Mouse (Mus musculus) heart, postnatal 36 days (tissue): ENCODE results near the gene Nck2. TPM values are rescaled to one million over a fixed set of nuclear protein-coding genes. Genes with fewer than 3 reads are reported as not detected.

ENCODE experiments used
- DNase-seq, 2 experiments: peaks; one replicate each; pipeline ENCODE4 v3.0.0; 2021 to 2022
- intact Hi-C: fragments of 180-260 bp; cut with DNase I; formaldehyde crosslinking; loops from one replicate; pipeline ENCODE4 v1.15.1; 2025
- total RNA-seq, 2 experiments: library from RNA; stranded (reverse); gene quantifications; 2 replicates each; pipeline ENCODE4 v1.2.3; 2021

Gene Nck2
- total RNA-seq, 2 experiments from 2014 or later = 13.6 to 15.3 TPM

DNA sequence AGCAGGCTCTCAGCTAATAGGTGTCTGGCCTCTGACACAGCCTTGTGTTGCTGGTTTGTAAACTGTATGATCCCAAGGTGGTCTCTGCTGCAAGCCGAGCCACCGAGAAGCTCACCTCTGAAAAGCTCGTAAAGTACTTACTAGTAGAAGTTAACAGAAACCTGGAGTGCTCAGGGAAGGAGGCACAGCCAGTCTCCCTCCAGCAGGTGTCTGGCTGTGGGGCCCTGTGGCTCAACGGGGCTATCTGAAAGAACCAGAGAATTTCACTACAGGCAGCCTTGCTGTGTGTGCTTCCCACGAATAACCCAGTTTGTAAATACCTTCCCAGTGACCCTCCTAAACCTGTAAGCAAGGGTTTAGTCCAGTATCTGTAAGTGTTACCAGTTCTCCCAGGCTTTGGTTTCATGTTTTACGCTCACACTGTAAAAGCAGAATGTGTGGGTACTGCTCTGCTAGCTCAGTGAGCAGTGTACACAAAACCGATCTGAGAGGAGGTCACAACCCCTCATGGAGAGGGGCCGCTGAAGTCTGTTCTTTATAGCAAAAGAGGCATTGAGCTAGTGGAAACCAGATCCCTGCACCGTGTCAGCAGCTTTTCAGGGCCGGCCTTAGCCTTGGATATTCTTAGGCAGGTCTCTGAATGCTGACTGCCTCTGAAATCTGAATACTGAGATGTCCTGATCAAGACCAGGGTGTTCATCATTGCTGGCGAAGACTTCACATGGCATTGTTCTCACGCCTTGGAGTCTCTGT lies 111.0 kb downstream of the Nck2 start:
- intact Hi-C loops = no loop called here
- DNase-seq = no peak

DNA sequence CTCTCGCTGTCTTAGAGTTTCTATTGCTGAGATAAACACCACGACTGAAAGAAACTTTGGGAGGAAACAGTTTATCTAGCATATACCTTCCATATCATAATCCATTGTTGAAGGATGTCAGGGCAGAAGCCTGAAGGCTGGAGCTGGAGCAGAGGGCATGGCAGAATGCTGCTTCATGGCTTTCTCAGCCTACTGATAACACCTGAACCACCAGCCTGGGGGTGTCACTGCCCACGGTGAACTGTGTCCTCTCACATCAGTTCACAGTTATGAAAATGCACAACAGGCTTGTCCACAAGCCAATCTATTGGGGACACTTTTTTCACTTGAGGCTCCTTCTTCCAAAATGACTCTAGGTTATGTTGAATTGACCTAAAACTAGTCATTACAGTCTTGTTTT lies 114.0 kb downstream of the Nck2 start:
- intact Hi-C loops = no loop called here
- no peak for DNase-seq

DNA sequence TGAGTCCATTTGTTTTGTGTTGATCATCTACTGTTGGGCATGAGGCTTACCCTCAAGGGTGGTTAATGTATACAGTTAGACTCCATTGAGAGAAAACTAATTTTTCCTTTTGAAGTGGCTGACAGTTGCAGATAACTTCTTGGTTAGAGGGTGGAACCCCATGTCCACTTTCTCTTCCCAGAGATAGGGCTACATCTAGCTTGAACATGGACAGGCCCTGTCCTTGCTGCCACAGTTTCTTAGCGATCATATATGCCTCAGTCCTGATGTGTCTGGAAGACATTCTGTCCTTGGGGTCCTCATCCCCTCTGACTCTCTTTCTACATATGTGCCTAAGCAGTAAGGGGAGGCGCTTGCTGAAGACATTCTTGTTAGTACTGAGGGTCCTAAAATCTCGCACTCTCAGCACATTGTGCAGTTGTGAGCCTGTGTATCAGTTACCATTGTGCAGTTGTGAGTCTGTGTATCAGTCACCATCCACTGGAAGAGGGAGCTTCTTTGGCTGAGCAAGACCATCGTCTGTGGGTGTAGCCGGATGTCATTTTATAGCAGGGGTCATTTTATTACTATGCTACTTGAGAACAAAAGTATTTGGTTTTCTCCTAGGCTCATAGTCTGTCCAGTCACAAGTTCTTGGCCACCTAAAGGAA lies 114.8 kb downstream of the Nck2 start:
- intact Hi-C loops = no loop called here
- DNase-seq = no peak

DNA sequence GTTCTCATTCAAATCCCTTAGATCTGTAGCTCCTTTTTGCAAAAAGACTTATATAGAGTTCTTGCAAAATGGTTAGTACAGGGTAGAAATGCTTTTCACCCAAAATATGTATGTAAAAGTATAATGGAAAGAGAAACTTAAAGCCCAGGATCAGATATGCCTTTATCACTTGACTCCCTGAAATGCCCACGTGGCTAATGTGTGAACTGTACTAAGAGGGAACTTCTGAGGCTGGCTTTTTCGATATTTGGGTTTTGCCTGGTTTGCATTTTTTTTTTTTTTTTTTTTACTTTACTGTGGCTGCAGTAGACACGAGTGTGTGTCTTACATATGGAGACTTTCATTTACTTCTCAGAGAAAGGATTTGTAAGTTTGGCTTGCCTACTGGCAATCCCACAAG lies 116.7 kb downstream of the Nck2 start:
- intact Hi-C loops = no loop called here
- DNase-seq = no peak

DNA sequence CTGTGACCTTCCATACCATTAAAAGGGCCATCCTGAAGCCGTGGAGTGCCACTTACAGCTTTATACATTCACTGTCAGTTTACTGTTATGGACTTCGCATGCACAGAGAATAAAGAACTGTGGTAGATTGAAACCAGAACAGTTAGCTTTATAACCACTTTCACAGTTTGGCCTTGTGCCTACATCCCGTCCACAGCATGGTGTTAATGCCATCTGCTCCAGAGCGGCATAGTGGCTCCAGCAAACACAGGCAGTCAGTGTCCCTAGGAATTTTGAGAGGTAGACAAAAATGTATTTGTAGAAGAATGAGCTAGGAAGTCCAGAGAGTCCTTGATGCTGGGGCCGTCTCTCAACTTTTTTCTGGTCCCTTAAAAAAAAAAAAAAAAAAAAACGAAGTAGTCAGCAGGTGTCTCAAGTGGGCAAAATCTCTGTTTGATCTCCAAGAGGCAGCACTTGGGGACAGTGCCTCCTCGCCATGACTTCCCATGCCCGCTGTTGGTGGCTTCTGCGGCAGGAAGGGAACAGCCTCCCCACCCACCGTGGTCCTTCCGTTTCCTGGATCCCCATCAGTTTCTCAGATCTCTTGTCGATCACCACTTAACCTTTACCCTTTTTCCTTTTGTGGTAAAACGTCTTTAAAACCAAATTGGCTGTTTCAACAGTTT lies 117.8 kb downstream of the Nck2 start:
- intact Hi-C loops = no loop called here
- no peak for DNase-seq

DNA sequence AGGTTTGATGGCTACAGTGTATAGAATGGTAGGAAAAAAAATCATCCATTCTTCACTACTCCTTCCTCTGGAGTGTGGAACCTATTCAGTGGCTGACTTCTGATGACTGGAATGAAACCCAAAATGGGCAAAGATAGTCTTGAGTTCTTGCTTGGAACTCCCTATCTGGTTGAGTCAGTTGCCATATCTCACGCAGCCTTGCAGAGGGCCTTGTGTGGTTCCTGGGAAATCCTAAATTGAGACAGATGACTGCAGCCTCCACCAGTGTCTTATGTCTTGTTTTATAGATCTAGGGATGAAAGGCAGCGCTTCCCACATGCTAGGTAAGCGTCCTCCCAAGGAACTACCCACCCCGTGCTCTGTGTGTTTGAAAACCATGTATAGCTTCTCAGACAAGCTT lies 120.9 kb downstream of the Nck2 start:
- intact Hi-C loops = no loop called here
- DNase-seq = no peak

DNA sequence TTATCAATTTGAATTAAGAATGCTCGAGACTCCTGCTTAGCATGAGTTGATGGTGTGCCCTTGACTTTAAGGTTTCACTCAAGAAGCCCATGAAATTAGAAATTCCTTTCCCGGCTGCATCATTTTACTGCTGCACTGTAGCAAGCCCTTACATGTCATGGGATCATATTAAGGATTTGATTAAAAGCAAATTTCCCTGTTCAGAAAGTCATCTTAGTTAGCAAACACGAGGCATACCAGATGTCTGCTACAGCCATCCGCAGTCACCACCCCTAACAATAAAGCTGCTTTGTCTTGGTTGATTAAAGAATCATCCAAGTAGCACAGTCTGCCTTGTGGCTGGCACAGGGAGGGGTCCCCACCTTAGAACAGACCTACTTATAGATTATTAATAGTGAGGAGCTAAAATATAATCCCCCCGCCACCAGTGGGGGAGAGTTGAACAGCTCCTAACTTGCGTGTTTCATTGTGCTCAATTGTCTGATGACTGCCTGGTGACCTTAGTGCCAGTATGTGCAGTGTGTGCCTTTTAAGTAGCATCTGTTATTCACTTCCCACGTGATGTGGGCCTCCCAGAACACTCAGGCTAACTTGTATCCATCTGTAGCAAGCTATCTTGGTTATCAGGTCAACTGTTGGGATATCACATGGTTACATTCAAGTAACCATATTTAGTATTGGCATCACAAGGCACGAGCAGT lies 122.4 kb downstream of the Nck2 start:
- intact Hi-C loops = no loop called here
- DNase-seq = no peak

DNA sequence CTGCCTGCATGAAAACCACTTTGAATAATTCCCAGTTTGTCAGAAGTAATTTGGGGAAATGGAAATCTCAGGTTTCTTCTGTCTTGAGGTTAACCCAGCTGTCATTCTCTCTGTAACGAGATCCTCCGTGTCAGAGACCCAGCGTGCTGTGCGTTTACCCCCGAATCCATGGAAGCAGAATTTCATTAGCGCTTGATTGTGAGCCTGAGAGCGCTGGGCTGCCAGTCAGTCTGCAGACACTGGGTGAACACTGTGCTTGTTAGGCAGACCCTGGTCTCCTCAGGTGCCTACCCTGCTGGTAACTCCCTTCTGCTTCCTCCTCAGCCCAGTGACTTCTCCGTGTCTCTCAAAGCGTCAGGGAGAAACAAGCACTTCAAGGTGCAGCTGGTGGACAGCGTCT lies 124.4 kb downstream of the Nck2 start:
- no peak for DNase-seq
- intact Hi-C loops = no loop called here

DNA sequence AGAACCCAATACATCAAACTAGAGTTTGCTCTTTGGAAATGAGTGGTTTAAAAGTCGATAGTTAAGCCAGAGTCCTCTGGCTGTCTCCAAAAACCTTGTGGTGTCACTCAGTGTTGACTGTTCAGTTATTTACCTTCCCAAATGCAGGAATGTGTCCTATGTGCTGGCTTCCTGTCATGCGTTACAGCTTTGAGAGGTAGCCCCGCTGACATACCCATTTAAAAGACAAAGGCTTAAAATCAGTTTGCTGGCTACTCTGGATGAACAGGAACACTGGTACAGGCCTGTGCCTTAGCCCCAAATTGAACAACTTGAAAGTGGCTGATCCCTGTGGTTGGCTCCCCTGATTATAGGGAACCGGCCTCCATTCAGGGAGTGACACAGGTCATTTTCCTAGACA lies 126.7 kb downstream of the Nck2 start:
- DNase-seq = no peak
- intact Hi-C loops = no loop called here

DNA sequence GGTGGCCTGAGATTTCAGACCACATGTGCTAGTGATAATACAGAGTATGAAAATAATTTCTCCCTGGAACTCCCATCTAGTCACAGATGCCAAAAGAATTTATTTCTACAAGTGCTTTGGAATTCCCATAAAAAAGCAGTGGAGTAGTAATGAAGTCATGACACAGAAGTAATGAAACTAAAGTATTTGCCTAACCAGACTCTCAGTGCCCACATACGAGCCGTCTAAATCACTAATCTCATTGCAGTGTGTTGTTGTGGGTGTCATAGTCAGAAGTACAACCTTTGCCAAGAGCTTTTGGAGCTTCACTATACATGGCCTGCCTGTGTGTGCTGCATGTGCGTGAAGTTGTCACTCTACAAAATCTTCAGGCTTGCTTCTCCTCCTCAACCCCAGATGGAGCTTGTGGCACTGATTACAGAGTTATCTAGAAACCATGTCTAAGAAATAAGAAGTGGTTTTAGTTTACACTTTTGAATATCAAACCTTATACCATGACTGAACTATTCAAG lies 130.5 kb downstream of the Nck2 start:
- intact Hi-C loops = no loop called here
- no peak for DNase-seq

DNA sequence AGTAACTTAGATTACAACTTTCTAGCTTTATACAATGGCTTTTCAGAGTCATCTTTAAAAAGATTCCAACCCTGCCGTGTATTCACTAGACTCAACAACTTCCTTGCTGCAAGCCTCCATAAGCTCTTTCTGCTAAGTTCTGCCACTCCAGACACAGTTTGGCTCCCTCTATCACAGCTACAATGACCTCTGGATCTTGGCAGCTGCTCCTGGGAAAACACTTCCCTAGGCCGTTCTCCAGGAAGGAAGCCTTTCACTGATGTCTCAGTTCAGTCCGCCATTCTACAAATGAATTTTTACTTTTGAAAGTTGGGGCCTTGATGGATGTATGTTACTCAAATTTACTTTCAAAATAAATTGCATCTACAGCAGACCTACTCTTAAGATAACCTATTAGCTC lies 133.0 kb downstream of the Nck2 start:
- DNase-seq = no peak
- intact Hi-C loops = no loop called here

DNA sequence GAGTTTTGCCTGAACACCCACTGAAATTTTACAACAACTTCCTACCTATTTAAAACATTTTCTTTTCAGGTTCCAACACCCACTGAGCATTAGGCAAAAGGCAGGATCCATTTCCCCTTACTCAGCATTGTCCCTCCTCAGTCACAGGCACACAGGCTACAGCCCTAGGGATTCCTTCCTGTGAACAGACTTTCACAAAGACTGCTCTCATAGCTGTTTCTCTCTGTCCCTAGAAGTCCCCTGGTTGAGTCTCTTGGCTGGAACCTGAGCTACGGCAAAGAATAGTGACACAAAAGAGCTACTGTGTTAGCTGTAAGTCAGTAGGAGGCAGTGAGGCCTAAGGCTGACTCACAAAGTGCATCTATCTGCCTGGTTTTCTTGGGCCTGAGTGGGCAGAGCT lies 139.2 kb downstream of the Nck2 start:
- intact Hi-C loops = no loop called here
- no peak for DNase-seq

DNA sequence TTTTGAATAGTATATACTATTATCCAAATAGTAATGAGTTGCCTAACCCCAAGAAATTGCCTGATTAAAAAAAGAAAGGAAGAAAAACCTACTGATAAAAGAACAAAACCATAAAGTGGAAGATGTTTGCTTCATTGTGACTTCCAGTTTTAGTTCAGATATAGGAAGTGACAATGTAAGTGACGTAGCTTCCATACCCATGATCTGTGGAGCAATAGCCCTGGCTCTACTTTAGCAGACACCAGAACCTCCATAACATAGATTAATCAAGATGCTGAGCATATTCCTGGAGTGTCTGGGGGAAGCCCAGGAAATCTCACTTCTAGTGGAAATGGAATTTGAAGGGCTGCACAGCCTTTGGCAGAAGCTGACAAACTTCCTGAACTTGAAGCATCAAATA lies 144.6 kb downstream of the Nck2 start:
- intact Hi-C loops = no loop called here
- DNase-seq = no peak

DNA sequence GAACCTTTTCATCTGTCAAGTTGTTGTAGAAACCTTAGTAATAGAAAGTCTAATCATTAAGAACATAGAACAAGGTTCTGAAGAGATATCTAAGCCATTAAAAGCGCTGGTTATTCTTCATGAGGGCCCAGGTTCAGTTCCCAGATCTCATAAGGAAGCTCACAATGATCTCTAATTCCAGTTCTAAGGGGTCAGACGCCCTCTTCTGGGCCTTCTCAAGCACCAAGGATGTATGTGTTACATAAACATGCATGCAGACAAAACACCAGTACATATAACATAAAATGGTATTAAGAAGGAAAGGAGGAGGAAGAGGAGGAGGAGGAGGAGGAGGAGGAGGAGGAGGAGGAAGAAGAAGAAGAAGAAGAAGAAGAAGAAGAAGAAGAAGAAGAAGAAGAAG lies 145.5 kb downstream of the Nck2 start:
- no peak for DNase-seq
- intact Hi-C loops = no loop called here

DNA sequence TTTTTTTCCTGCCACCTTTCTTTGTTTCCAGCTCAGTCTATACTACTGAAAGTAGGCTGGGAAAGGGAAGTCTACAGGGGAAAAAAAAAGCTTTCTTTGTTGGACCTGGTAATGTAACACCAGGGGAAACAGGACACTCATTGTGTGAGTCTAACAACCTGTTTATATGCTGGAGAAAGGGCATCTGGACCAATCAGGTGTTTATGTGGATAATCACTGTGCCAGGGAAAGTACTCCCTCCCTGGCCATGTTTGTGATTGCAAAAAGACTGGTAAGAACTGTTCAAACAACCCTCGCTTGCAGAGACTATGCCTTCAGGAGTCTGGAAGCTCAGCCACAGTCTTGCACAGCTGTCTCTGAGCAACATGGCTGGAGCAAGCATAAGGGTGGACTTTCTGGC lies 146.3 kb downstream of the Nck2 start:
- DNase-seq = no peak

DNA sequence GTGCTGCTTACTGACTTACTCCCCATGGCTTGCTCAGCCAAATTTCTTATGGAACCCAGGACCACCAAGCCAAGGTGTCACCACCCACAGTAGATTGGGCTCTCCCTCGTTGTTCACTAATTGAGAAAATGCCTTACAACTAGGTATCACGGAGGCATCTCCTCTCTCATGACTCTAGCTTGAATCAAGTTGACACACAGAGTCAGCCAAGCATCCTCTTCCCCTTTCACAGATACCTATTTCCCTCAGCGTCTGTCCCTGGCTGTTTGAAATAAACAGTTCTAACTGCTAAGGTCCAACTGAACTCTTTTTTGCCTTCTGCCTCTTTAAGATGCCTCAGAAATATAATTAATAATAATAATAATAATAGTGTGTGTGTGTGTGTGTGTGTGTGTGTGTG lies 148.7 kb downstream of the Nck2 start:
- intact Hi-C loops = no loop called here
- no peak for DNase-seq

More for the DNA sequence above, 146.3 kb downstream of the Nck2 start:
- intact Hi-C loops = no loop called here

DNA sequence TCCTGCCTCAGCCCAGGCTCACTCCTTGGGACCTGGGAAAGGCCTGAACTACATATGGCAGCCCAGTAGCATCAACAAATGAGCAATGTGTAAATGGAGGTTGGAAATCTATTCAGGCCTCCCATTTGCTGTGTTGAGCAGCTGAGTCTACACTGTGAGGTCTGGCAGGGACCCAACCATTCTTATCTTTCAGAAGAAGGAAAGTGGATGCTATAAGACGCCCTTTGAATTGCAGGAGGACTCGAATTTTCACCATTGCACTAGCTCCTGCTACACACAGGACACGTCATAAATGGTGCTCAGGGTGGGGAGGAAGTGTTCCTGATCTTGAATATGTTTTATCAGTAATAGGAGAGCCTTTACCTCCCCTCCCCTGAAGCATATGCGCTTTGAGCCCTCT lies 150.4 kb downstream of the Nck2 start:
- intact Hi-C loops = no loop called here
- DNase-seq = no peak

DNA sequence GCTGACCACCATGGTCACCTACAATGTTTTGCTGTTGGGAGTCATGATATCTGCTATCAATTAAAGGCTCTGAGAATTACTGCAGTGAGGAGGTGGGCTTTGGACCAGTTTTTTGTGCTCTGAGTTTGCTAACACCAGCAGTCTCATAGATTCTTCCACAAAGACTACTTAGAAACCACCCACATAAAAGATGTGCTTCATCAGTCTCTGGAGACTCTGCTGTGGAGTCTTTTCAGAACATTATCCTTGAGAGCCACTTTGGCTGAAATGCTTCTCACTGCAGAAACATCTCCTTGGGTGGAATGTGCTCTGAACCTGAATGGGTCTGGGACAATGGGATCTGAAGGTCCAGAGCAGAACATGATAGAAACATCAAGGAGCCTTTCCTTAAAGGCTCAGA lies 153.4 kb downstream of the Nck2 start:
- no peak for DNase-seq
- intact Hi-C loops = no loop called here

DNA sequence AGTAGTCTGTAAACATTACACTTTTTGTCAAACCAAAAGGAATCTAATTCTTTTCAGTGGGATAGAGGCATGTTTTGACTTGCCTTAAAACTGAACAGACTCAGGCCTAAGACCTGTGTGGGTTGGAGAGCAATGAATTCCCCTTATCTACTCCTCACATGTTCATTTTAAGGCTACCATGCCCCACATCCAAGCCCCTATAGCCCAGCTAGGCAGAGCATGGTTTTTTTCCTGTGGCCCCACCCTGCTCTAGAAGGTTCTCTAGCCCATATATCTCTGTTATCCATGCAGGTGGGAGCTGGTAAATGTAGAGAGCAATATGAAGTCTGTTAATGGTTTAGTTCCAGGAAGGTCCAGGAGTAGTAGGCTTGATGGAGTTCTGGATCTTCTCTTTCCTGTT lies 155.1 kb downstream of the Nck2 start:
- DNase-seq = no peak
- intact Hi-C loops = no loop called here

DNA sequence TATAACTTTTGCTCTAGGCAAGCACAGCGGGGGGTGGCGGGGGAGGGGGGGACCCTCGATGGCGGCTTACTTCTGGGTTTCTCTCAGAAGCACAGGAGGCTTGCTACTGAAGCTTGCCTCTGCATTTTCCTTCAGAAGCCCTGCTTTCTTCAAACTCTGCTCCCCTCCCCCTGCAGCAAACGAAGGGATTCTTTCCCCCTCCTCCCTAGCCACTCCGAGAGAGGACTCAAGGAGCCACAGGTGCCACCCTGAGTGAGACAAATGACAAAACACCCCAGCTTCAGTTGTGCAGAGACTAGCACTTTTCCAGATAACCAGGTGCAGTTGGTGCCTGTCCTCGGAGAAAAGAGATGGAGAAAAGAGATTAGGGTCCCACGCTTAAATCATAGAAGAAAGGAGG lies 156.7 kb downstream of the Nck2 start:
- DNase-seq = no peak
- intact Hi-C loops = no loop called here

DNA sequence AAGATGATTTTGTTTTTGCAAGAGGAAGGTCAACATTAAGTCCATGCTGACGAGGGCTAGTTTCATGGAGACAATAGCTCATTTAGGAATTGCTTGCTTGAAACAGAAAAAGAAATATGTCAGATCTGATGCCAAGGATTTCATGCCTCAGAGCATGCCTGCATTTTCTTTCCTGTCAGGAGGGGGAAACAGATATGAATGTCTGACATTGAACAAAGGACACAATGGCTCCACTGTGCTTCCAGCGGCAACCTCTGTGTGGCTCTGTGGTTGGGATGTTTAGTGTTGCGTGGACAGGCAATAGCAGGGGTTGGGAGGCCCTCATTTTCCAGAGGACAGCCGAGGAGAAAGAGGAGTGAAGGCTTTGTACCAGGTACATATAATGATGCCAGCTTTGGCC lies 171.6 kb downstream of the Nck2 start:
- DNase-seq = no peak
- intact Hi-C loops = no loop called here
